In the genomic region with DNA sequence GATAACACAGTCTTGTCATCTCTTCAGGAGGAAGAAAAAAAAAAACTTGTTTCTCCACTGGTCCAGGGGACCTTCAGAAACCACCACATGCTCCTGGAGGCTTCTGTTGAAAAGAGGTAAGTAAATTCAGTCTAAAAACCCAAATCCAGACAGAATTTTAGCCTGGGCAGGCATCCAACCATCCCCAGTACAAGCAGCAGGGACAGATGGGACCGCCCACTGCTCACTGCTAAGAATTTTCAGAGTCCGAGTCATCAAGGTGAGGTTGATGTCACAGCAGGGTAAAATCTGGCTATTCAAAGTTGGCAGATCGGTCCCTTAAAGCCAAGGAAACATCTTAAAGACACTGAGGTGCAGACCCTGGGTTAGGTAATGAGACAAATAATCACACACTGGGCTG, we compare ENCODE assay signal across 14 mouse cellular contexts. TPM values are rescaled to one million over a fixed set of nuclear protein-coding genes. Genes with fewer than 3 reads are reported as not detected.
DNase-seq lines count a peak whose midpoint lies in the region; ATAC-seq lines count a peak whose summit lies in the region.
"Had no signal": no experiment of that assay in that cellular context is flagged by ENCODE, and none has a peak within 500 bp of the region (broad histone marks: within the 10 kb centered on the region; RNA-seq: fewer than 3 reads in every experiment).

No protein-coding gene starts in this region.

- peaks cover 4% of the 10 kb centered on the region; the same call in 1 of the 2 replicates for H3K27me3 ChIP-seq in hindbrain, embryonic 12.5 days
- H3K27me3 ChIP-seq: kidney, embryonic 15.5 days; Patski had no signal

- no peak overlapping the region for H3K27ac ChIP-seq in hindbrain, embryonic 12.5 days
- H3K27ac ChIP-seq: kidney, embryonic 15.5 days had no signal

- no peaks in the 10 kb centered on the region for H3K9me3 ChIP-seq in hindbrain, embryonic 12.5 days (replicated peaks)
- H3K9me3 ChIP-seq: kidney, embryonic 15.5 days had no signal

- DNase-seq in cerebellum, adult 11-12 months: peak; percentile 92
- peak; percentile 88 to 92 for DNase-seq in cerebellum, postnatal 36 days
- DNase-seq in layer of hippocampus, adult 9-11 months: peak; percentile 83
- DNase-seq in left cerebral cortex, postnatal 36 days (ENCODE audit: low spot score in 2 of 2): peak; percentile 83 to 84
- DNase-seq in urinary bladder, adult 18-20 months (ENCODE audit: low spot score in 2 of 2): no peak
- no peak for DNase-seq in thymus, adult 18-20 months
- DNase-seq in adrenal gland, adult 8-10 months: no peak
- DNase-seq: adrenal gland, postnatal 10 days; heart, postnatal 4 days; lung, postnatal 10 days; thymus, postnatal 25 days had no signal

- H3K4me2 ChIP-seq in hindbrain, embryonic 12.5 days (replicated peaks): no peak overlapping the region
- H3K4me2 ChIP-seq: kidney, embryonic 15.5 days had no signal

- no peak overlapping the region for H3K9ac ChIP-seq in hindbrain, embryonic 12.5 days
- H3K9ac ChIP-seq: kidney, embryonic 15.5 days had no signal

- 67% methylated on average over 3 of the region's 3 CpGs for WGBS in hindbrain, embryonic 12.5 days

- intact Hi-C loops in left cerebral cortex, postnatal 36 days (cut with DNase I): no loop called here

- H3K36me3 ChIP-seq in hindbrain, embryonic 12.5 days: no peaks in the 10 kb centered on the region
- H3K36me3 ChIP-seq: kidney, embryonic 15.5 days had no signal

- no peak overlapping the region for H3K4me3 ChIP-seq in hindbrain, embryonic 12.5 days
- H3K4me3 ChIP-seq: kidney, embryonic 15.5 days had no signal

- H3K4me1 ChIP-seq in hindbrain, embryonic 12.5 days: peaks cover 4% of the 10 kb centered on the region

- no peak for ATAC-seq in hindbrain, embryonic 12.5 days (ENCODE audit: low FRiP score)
- ATAC-seq: Patski had no signal

RNA-seq across cellular contexts. Expression of a gene that starts 5.1 kb away (rescaled TPM):
- total RNA-seq in left cerebral cortex, postnatal 36 days (2021): 10 to 100 TPM; 11.2 to 12.7 TPM
- 16.9 and 18.4 TPM in 2 replicates for polyA plus RNA-seq in hindbrain, embryonic 12.5 days (2016; fragmentation: Nextera tagmentation; extraction: Ambion mirVana)
- total RNA-seq in adrenal gland, adult 8-10 months (2022): 10 to 100 TPM; 11.5 to 15.9 (median 13.2) TPM

RNA-seq across cellular contexts. Expression of a gene that starts 13.8 kb away (rescaled TPM):
- 100 to 1,000 TPM; 181 to 189 TPM for total RNA-seq in left cerebral cortex, postnatal 36 days (2021)
- polyA plus RNA-seq in hindbrain, embryonic 12.5 days (2016; fragmentation: Nextera tagmentation; extraction: Ambion mirVana): 68.7 and 73.4 TPM in 2 replicates
- 10 to 100 TPM; 45.2 to 49.8 (median 48.1) TPM for total RNA-seq in adrenal gland, adult 8-10 months (2022)

Comparison
In these comparisons a context has a peak if more than half of its experiments do, and no peak if none do; other contexts are left out.
1. DNase-seq: peak in cerebellum, adult 11-12 months (single experiment), cerebellum, postnatal 36 days (2 of 2), layer of hippocampus, adult 9-11 months (single experiment) and left cerebral cortex, postnatal 36 days (2 of 2); none in urinary bladder, adult 18-20 months (0 of 2), thymus, adult 18-20 months (0 of 2) and adrenal gland, adult 8-10 months (single experiment).